Mouse (Mus musculus) hindbrain, embryonic 11.5 days (tissue): Measurements from ENCODE around the gene St6galnac3. TPM values are rescaled to one million over a fixed set of nuclear protein-coding genes. Genes with fewer than 3 reads are reported as not detected.

Source experiments
- ATAC-seq: fragments of 200-750 bp; cut with Nextera tagmentation; 2 replicates; pipeline ENCODE4 v1.8.0; 2017; ENCODE audit warnings: mild to moderate bottlenecking, moderate TSS enrichment, moderate library complexity; ENCODE audit not compliant: low FRiP score
- DNase-seq: peaks from one replicate; pipeline ENCODE4 v3.0.0-alpha.2; 2015; ENCODE audit warnings: low spot score
- H3K27ac ChIP-seq: fragments of 300-500 bp; sonication (generic); 2 replicates; pipeline ENCODE4 v1.5.1; 2014; ENCODE audit warnings: mild to moderate bottlenecking, low read depth, low read length
- H3K27me3 ChIP-seq: fragments of 300-500 bp; sonication (generic); 2 replicates; pipeline ENCODE4 v1.6.1; 2014; ENCODE audit warnings: mild to moderate bottlenecking, low read length, moderate library complexity, mixed read lengths; ENCODE audit not compliant: control insufficient read depth, insufficient read depth
- H3K36me3 ChIP-seq: fragments of 300-500 bp; sonication (generic); 2 replicates; pipeline ENCODE4 v1.6.1; 2014; ENCODE audit warnings: mild to moderate bottlenecking, low read length, moderate library complexity, mixed read lengths; ENCODE audit not compliant: control insufficient read depth, insufficient read depth
- H3K4me1 ChIP-seq: fragments of 300-500 bp; sonication (generic); replicated peaks from 2 replicates; pipeline ENCODE4 v1.6.1; 2014; ENCODE audit warnings: low read length, mixed read lengths; ENCODE audit not compliant: control insufficient read depth, insufficient read depth
- H3K4me2 ChIP-seq: fragments of 300-500 bp; sonication (generic); replicated peaks from 2 replicates; pipeline ENCODE4 v1.6.1; 2014; ENCODE audit warnings: mild to moderate bottlenecking, low read depth, low read length
- H3K4me3 ChIP-seq: fragments of 300-500 bp; sonication (generic); 2 replicates; pipeline ENCODE4 v1.5.1; 2014; ENCODE audit warnings: low read depth, low read length
- H3K9ac ChIP-seq: fragments of 300-500 bp; sonication (generic); 2 replicates; pipeline ENCODE4 v1.6.1; 2014; ENCODE audit warnings: low read depth, low read length
- H3K9me3 ChIP-seq: fragments of 300-500 bp; sonication (generic); 2 replicates; pipeline ENCODE4 v1.6.1; 2016; ENCODE audit warnings: low read length; ENCODE audit not compliant: control insufficient read depth
- WGBS: fragments of 180-500 bp; shearing (Covaris S2); extraction: QIAGEN DNeasy Blood & Tissue Kit; methylation state at CpG from one replicate; pipeline ENCODE4 v1.1.7; 2014; 5-methylcytosine and 5-hydroxymethylcytosine counted together
- polyA plus RNA-seq: library from polyadenylated mRNA; unstranded; fragments of >200 nt; fragmentation: Nextera tagmentation; extraction: Ambion mirVana; gene quantifications from 2 replicates; pipeline ENCODE4 v1.2.1, GENCODE M21; 2014

The St6galnac3 gene
- polyA plus RNA-seq, 1 experiment from 2014 or later = 34.8 TPM

DNA sequence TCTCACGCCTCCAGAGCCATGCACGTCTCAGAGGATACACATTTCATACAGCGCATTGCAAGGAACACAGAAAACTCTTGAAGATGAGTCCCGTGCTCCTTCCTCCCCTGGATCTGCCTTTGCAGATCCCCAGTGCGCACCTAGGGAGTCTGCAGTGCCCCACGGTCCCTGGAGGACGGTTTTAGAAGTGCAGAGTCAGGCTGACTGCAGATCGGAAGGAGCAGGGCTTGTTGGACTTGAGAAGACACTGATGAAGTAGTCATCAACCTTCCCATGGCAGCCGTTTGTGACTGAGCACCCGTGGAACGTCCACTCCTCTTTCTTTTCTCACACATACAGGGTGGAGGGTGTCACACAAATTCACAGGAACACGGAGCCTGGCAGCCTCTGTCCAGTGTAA is 51.5 kb downstream of the St6galnac3 start:
- H3K36me3 ChIP-seq = no peaks in the 10 kb centered on the region
- H3K9me3 ChIP-seq = no peaks in the 10 kb centered on the region
- DNase-seq (no peak), ATAC-seq (no peak)
- H3K4me3 ChIP-seq = no peak overlapping the region
- H3K4me2 ChIP-seq = no peak overlapping the region
- no peaks in the 10 kb centered on the region; the same call in 1 of the 2 replicates for H3K4me1 ChIP-seq
- H3K9ac ChIP-seq = no peak overlapping the region
- no peaks in the 10 kb centered on the region for H3K27me3 ChIP-seq
- no peak overlapping the region for H3K27ac ChIP-seq
- WGBS = 83% methylated on average over 12 of the region's 12 CpGs

DNA sequence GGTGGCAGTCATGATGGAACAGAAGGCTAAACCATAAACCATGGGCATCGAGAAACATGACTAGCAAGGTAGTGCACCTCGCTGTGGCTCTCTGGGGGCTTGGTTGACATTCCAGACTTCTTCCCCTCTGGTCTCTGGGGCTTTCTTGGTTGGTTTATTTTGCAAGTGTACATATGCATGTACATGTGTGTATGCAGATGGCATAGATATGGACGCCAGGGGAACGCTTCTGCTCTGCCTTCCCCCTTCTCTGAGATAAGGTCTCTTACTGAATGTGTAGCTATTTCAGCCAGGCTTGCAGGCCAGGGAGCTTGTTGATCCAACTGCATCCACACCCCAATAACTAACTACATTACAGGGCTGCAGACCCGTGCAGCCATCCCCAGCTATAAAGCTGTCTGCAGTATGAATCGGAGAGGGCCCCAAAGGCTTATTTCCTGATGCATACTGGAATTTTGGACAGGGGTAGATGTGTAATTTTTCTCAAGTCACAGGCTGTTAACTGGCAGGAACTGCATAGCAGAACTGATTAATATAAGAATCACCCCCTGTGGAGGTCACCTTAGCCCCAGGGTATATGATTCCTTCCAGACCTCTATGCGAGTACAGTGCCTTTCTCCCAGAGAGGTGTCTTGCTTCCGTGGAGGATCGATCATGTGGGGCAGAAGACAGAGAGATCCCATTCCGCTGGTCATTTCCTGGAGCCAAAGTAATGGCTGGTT is 53.9 kb downstream of the St6galnac3 start:
- Histone ChIP-seq H3K4me1 (no peaks in the 10 kb centered on the region; the same call in 1 of the 2 replicates), H3K36me3 (no peaks in the 10 kb centered on the region), H3K9ac (no peak overlapping the region), H3K27ac (no peak overlapping the region), H3K4me3 (no peak overlapping the region), H3K9me3 (no peaks in the 10 kb centered on the region), H3K27me3 (no peaks in the 10 kb centered on the region), H3K4me2 (no peak overlapping the region)
- WGBS = 90% methylated on average over 10 of the region's 10 CpGs
- DNase-seq (no peak), ATAC-seq (no peak)

DNA sequence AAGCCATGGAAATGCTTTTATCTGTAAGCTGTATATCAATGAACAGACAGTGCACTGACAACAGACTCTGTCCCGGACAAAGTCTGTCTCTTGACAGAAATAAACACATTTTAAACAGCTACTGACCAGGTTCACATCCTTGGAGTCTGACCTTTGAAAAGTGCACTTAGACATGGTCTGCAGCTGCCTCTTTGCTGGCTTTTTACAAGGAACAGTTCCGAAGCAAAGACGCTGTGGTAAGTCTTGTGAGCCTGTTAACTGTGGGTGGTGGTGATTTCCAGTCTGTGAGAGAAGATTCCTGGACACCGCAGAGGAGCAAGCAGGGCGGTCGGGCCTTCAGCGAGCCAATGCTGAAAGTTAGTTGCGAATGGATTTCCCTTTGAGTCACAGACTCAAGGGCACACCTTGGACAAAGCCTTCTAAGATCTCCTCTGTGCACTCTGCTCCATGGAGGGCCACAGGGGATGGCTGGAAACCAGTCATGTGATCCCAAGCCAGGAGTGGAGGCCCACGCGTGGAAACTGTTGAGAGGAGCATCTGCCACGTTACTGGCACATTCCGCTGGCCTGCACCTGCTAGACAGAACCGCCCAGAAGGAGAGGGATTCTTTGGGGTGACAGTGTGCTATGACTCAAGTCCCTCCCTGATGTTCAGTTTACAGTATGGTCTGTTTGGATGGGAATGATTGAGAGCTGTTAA is 55.1 kb downstream of the St6galnac3 start:
- DNase-seq = no peak
- no peak overlapping the region for H3K4me3 ChIP-seq
- no peaks in the 10 kb centered on the region for H3K4me1 ChIP-seq
- no peak overlapping the region for H3K9ac ChIP-seq
- H3K27ac ChIP-seq = no peak overlapping the region
- WGBS = 91% methylated on average over 13 of the region's 13 CpGs
- ATAC-seq = no peak
- no peaks in the 10 kb centered on the region for H3K27me3 ChIP-seq
- H3K36me3 ChIP-seq = no peaks in the 10 kb centered on the region
- no peaks in the 10 kb centered on the region for H3K9me3 ChIP-seq
- no peak overlapping the region for H3K4me2 ChIP-seq

DNA sequence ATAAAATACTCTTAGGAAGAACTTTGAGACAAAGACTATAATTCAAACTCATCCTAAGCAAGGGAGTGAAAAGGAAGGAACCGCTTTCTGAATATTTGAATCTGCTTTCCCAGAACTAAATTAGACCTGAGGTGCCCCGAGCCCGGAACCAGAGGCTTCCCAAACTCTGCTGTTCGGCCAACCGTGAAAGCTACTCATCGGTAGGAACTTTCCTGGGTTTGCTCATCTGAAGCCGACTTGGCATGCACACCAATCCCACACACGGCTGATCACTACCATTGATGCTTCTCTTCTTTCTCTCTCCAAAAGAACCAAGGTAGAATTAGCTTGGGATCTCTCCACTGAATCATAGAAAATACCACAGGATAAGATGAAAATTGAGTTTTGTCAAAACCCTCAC is 55.6 kb downstream of the St6galnac3 start:
- no peaks in the 10 kb centered on the region for H3K9me3 ChIP-seq
- no peak for DNase-seq
- 76% methylated on average over 8 of the region's 8 CpGs for WGBS

DNA sequence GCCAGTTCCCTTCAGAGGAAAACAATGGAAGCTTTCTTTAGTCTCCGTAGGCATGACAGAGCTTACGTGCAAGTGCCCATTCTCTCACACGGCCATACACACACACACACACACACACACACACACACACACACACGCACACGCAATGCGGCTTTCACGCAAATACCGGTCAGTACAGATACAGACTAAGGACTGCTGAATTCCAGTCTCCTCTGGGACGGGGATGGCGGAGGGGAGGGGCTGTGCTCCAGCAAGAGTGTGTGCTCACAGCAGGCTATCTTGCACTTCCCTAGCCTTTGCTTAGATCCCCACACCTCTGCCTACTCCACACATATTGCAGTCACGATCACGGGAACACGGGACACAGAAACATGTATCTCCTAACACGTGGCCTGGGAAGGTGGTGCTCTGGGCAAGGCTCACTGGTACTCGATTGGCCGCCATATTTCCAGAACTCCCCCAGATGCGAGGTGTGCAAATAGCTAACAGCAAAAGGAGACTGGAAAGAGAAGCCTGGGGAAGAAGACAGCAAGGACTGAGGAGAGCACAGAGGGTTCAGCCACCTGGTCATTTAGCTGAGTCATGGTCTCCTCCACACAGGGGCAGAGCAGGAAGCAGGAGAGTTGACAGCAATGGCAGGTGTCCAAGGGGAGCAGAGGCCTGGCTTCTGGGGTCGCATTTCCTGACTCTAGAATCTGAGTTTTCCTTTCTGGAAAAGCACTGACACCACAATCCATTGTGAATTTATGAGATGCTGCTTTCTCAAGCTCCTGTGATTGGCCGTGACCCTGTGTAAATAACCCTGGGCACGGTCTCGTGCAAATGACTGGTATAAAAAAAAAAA is 56.3 kb downstream of the St6galnac3 start:
- Histone ChIP-seq H3K4me3 (no peak overlapping the region), H3K36me3 (no peaks in the 10 kb centered on the region), H3K9me3 (no peaks in the 10 kb centered on the region), H3K27ac (no peak overlapping the region), H3K4me1 (no peaks in the 10 kb centered on the region), H3K9ac (no peak overlapping the region), H3K4me2 (no peak overlapping the region), H3K27me3 (no peaks in the 10 kb centered on the region)
- WGBS = 70% methylated on average over 21 of the region's 21 CpGs
- DNase-seq (no peak), ATAC-seq (peak; percentile 46; the same call in 1 of the 2 replicates)

More for the DNA sequence above, 55.6 kb downstream of the St6galnac3 start:
- Histone ChIP-seq H3K9ac (no peak overlapping the region), H3K36me3 (no peaks in the 10 kb centered on the region), H3K27me3 (no peaks in the 10 kb centered on the region), H3K4me1 (no peaks in the 10 kb centered on the region), H3K4me3 (no peak overlapping the region), H3K27ac (no peak overlapping the region), H3K4me2 (no peak overlapping the region)
- no peak for ATAC-seq

DNA sequence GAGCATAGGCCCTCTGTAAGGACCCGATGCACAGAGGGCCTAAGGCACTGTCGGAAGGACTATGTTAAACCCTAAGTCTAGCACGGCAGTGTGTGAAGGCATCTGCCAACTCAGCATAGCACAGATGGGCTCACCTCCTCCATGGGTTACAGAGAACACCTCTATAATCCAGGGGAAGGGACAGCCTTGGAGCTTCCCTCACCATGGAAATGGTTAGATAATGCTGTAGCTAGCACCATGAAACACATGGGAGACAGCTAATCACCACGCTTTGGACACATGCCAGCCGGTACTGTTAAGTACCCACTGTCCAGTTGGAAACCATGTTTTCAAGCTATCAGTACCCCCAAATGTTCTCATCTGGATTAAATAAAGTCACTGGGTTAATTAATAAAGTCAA is 60.3 kb downstream of the St6galnac3 start:
- no peak overlapping the region for H3K9ac ChIP-seq
- H3K4me3 ChIP-seq = no peak overlapping the region
- no peak for ATAC-seq

DNA sequence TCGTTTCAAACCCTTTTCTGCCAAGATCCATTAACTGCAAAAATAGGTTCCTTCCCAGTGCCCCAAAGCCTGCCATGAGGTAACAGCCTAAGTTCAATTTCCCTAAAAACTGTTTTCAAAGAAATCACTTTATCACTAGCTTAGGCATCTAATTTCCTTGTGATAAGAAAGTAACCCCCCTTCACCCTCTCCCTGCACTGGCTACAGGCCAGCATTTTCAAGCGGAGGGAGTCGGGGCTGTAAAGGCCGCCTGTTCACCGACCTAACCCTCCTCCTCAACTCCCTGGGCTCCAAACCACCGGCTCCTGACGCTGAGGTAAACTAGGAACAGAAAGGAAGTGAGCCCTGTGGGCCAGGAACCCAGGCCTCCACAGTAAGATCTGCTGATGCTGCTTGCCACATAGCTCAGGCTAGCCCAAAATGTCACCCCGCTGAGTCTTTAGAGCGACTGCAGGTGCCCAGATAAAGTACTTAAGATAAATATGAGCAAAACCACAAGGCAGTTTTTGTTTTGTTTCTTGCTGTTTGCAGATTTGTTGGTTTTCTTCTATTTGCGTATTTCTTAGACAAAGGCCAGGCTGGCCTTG is 61.0 kb downstream of the St6galnac3 start:
- DNase-seq = no peak
- Histone ChIP-seq H3K4me1 (no peaks in the 10 kb centered on the region), H3K9ac (no peak overlapping the region), H3K36me3 (no peaks in the 10 kb centered on the region), H3K4me3 (no peak overlapping the region), H3K4me2 (no peak overlapping the region), H3K27ac (no peak overlapping the region), H3K9me3 (no peaks in the 10 kb centered on the region), H3K27me3 (no peaks in the 10 kb centered on the region)
- WGBS = 79% methylated on average over 10 of the region's 10 CpGs
- no peak for ATAC-seq

More for the DNA sequence above, 60.3 kb downstream of the St6galnac3 start:
- Histone ChIP-seq H3K4me2 (no peak overlapping the region), H3K9me3 (no peaks in the 10 kb centered on the region), H3K36me3 (no peaks in the 10 kb centered on the region), H3K27me3 (no peaks in the 10 kb centered on the region), H3K27ac (no peak overlapping the region), H3K4me1 (no peaks in the 10 kb centered on the region)
- no peak for DNase-seq
- 95% methylated on average over 5 of the region's 5 CpGs for WGBS

DNA sequence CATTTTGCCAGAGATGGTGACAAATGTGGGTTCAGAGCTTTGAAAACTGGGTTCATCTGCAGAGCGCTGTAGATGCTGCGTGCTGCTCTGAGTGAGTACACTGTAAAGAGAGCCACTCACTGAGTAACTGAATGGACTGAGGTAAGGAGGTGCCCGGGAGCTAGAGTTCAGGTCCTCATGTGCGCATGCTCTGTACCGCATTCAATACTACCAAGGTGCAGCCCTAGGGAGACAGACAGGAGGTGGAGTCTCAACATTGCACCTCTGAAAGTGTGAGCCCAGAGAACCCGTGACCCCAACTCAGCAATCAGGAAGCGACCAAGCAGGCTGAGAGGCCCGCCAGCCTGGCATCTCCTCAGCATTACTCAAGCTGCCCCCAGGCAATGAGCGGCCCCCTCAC is 62.2 kb downstream of the St6galnac3 start:
- no peaks in the 10 kb centered on the region for H3K27me3 ChIP-seq
- 89% methylated on average over 9 of the region's 9 CpGs for WGBS
- no peak overlapping the region for H3K4me3 ChIP-seq
- DNase-seq (no peak), ATAC-seq (no peak)
- H3K9ac ChIP-seq = no peak overlapping the region
- H3K4me2 ChIP-seq = no peak overlapping the region; the same call in 1 of the 2 replicates
- no peaks in the 10 kb centered on the region for H3K9me3 ChIP-seq
- H3K27ac ChIP-seq = no peak overlapping the region
- no peaks in the 10 kb centered on the region for H3K4me1 ChIP-seq
- H3K36me3 ChIP-seq = no peaks in the 10 kb centered on the region
